Mouse (Mus musculus): ENCODE data around the gene Gm28553. TPM values are rescaled to one million over a fixed set of nuclear protein-coding genes. Genes with fewer than 3 reads are reported as not detected.

The Gm28553 gene
- polyA plus RNA-seq (2012; ENCODE audit: low replicate concordance): not detected in 2 replicates

DNA sequence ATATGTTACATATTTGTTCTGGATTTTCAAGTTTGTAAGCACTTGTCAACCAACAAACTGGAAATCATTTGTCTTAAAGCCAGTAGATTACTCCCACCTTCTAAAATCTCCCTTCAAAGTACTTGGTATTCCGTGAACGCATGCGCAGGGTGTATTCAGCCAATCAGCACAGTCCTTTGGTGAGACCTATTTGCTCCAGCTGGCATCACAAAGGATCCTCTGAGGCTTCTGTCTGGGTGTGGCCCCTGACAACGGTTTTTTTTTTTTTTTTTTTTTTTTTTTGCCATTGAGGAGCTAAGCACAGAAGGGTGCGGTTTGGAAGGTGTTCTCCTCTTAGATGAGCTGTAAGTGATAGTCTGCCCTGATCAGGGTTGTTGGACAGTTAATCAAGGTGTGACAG, at the start of gene Gm28553:
Gene Gm28553 (plus strand): TSS at position 301 of the 400 bp plus-strand sequence.

Measured in hematopoietic multipotent progenitor cell, adult 10-12 weeks (in vitro differentiated cells).